Mouse (Mus musculus) lung, postnatal 14 days (tissue): ENCODE measurements around the gene Krt8.
A peak's percentile ranks its signal among the peaks of the same experiment; 100 is the strongest.
"Not testable (repeated sequence)": the region's sequence is repeated elsewhere in the genome, so short reads cannot be mapped to it uniquely, and the experiment has no call there.

Experiments
- DNase-seq: peaks from one replicate; pipeline ENCODE4 v3.0.0; 2021

Gene Krt8

GRCm38 (mm10) chr15:102007097-102008069 lies 3.1 kb upstream of the Krt8 start:
- DNase-seq: no peak

- DNase-seq: peak; percentile 49
Observed at GRCm38 (mm10) chr15:102006317-102006716, 2.0 kb upstream of the Krt8 start.

DNA sequence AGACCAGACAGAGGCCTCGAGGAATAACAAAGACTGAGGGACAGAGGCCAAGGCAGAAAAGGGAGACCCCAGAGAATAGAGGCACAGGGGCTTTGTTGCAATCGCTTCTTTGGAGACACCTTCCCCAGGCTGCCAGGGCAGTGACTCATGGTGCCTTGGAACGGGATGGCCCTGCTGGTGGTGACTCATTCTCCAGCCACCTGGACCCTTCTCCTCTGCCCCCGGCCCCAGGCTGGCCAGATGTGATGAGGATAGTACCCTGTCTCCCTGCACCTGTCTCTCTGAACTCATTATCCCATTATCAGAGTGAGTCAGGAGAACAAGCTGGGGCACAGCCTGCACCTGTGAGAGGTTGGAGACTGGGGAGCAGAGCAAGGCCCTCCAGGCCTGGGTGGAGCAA lies 1.0 kb upstream of the Krt8 start:
- DNase-seq: no peak

DNA sequence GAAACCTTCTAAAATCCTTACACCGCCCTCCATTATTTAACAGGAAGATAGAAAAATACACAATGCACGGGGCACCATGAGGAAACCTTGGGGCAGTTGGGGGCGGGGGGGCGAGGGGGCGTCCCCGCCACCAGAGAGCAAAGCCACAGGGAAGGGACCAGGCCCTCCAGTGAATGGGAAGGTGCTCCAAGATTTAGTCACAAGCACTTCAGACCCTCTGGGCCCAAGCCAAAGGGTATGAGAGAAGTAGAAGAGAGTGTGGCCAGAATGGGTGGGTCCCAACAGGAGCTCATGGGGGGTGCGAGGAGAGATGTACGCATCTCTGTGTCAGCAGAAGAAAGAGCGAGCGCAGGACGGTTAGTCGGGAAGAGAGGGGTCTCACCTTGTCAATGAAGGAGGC lies 766 bp downstream of the Krt8 start:
- DNase-seq: no peak

DNA sequence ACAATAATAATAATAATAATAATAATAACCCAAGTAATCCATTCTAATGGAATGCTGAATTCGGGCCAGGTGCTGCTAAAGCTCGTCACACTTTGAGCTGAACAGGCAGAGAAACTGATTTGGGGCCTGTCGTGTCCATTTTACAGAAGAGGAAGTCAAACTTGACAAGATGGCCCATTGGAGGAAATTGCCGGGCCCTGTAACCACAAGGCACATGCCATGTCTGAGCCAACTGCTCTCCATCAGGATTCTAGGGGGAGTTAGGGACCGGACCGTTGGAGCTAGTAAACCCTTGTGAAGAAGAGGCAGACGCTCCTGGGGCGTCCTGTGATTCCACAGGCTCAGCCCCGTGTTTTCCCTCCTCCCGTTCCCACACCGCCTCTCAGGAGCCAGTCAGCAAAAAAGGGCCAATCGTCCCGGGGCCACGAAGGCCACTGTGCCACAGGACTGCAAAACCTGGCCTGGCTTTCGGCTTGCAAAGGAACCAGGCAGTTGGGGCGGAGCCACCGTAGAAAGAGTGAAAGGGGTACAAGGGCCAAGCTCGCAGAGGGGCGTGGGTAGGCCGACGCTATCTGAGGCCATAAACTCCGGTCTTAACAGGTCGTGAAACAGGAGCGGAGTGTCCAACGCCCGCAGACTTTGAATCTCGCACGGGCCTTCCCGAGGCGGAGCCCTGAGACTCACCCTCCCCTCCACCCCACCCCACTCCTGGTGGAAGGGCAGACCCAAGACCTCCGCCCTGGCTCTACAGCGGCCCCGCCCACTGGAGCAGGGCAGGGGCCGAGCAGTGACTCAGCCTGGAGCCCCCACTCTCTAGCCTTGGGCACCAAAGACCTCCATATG lies 1.4 kb downstream of the Krt8 start:
- DNase-seq: peak; percentile 52

GRCm38 (mm10) chr15:101999676-102000335 lies 4.5 kb downstream of the Krt8 start:
- DNase-seq: no peak

GRCm38 (mm10) chr15:101999156-101999555 lies 5.1 kb downstream of the Krt8 start:
- DNase-seq: no peak

GRCm38 (mm10) chr15:101996450-101997078 lies 7.7 kb downstream of the Krt8 start:
- DNase-seq: not testable (repeated sequence)

DNA sequence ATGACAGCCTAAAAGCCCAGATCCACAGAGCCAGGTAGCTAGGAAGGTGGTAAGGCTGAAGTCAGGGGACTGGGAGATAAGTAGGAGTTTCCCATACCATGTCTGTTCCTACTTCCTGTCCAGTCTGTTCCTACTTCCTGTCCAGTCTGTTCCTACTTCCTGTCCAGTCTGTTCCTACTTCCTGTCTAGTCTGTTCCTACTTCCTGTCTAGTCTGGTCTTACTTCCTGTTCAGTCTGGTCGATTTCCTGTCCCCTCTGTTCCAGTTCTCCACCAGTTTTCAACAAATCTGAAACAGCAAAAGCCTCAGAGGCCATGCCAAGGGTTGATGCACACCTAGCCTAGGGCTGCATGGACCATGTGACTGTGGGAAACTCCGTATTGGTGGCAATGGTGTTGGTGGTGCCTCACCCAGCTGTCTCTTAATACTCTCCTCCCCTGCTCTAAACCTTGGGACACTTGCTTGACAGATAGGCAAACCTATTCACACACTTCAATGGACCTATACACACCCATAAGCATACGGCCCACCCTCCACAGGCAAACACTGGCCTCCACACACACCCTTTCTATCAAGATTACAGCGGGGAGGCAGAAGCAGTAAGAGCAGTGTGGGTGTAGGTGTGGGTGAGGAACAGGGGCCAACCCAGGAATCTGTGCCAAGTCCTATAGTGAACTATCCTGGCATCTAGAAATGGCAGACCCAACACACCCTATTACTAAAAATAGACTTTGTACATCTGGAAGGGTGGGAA lies 8.6 kb downstream of the Krt8 start:
- no peak for DNase-seq

DNA sequence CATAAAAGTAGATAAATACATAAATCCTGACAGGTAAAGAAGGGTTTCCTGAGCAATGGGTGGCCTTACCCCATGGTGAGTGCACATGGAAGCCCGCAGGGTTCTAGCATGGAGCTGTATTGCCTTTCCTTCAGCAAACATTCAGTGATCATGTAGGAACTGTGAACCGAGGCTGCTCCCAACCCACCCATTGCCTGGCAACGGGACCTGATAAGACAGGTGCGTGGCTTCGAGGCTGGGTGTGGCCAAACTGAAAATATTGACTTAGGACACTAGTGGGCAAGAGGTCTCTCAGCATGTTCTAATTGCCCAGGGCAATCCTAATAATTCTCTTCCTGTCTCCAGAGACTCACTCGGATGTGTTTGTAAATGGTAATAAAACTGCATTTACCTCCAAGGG lies 9.9 kb downstream of the Krt8 start:
- no peak for DNase-seq

DNA sequence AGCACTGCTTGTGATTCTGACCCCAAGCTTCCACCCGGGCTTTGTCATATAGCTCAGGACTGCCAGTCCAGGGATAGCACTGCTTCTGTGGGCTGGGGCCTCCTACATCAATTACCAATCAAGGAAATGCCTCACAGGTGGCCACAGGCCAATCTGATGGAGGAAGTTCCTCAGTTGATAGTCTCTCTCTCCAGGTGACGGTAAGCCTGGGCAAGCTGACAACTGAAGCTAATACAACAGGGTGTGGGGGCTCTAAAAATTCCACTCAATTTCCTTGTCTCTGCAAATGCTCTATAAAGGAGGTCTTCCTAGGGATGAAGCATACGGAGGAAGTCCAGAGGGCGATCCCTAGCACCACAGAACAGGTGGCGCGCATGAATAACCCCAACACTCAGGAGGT lies 13.3 kb downstream of the Krt8 start:
- DNase-seq: no peak

- no peak for DNase-seq
Observed at GRCm38 (mm10) chr15:101988714-101989113, 15.6 kb downstream of the Krt8 start.

DNA sequence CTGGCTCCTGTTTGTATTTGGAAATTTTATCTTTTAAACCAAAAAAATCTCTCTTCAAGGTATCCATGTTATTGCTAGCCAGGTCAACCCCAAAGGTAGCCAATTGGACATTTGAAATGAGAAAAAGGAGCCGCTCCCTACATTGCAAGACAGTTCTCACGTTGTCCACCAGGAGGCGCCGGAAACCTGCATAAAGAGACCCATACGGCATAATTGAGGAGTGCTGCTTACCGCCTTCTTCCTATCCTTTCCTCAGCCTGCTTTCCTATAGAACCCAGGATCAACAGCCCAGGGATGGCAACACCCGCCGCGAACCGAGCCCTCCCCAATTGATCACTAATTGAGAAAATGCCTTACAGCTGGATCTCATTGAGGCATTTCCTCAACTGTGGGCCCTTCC lies 16.2 kb downstream of the Krt8 start:
- peak; percentile 92 for DNase-seq

- no peak for DNase-seq
Observed at GRCm38 (mm10) chr15:101984746-101985145, 19.5 kb downstream of the Krt8 start.

GRCm38 (mm10) chr15:101983949-101984601 lies 20.2 kb downstream of the Krt8 start:
- peak; percentile 94 for DNase-seq

- DNase-seq: no peak
Observed at GRCm38 (mm10) chr15:101983315-101983948, 20.9 kb downstream of the Krt8 start.

- peak; percentile 68 for DNase-seq
Observed at GRCm38 (mm10) chr15:101980849-101981248, 23.4 kb downstream of the Krt8 start.

DNA sequence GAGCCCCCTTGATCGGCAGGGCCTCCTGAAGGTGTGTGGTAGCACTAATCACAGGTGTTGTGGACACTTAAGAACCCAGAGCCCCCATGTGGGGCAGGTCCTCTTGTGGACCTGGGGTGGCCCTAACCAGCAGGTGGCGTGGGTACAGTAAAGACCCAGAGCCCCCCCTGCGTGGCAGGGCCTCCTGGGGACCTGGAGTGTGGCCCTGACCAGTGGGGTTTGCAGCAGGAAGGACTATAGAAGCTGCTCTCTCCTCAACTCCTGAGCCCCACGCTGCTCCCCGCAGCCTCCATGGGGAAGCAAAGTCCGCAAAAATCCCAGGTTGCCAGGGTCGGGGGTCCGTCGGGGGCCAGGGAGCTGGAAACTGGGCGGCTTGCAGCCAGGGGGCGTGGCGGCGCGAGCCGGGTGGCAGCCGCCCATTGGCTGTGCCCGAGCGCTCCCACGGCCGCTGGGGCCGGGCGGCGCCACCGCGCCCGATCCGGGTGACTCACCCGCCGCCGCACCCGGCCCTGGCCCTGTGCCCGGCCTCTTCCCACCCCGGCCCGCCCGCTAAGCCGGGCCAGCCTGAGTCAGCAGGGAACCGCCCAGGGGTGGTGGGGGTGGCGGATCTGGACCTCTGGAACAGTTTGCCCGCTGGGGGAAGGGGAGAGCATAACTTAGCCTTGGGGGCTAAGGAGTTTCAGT lies 27.1 kb downstream of the Krt8 start:
- DNase-seq: peak; percentile 95

DNA sequence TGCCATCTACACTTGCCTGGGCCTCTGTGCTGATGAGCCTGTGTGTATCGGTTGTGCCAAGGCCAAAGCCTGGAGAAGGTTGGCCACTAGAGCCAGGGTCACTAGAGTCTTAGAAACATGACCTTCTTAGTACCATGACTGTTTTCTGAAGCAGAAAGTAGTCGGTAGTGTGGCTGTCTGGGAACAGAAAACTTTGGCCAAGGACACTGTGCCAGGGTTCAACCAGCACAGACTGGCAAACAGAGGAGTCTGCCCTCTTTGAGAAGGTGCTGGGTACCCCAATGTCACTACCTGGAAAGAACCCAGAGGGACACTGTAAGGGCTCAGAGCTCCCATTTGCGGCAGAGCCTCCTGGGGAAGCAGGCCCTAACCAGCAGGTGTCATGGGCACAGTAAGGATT lies 27.6 kb downstream of the Krt8 start:
- no peak for DNase-seq

DNA sequence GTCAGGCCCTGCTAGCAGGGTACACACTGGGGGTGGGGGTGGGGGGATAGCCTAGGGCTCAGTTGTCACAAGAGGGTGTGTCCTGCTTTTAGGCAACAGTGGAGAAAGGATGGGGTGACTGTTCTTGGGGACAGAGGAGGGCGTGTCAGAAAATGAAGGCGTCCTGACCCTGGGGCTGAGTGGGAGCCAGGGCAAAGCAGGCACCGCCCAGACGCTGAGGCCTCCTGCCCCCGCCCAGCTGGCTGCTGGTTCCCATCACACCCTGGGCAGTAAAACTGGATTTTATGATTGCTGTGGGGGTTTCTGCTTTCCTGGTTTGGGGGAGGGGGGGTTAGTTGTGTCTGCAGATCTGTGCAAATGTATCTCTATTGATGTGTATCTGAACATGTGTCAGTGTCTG lies 28.3 kb downstream of the Krt8 start:
- peak; percentile 52 for DNase-seq
